In the genomic region with DNA sequence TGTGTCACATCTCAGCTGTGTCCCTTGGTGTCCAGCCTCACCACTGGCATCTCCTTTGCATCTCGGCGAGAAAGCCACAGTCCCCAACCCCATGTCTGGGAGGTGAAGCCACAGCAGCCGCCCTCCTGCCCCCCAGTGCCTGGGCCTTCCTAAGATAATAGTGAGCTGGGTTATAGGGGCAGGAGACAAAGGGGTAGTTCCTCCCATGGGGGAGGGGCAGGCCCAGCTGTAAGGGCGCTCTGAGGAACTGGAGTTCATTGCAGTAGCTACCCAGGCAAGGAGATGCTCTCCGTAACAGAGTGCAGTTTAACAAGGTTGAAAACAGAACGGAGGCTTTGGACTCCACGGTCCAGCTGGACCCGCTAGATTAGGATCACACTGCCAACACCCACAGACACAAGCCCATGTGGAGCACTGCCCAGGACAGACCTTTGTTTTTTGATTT, we compare ENCODE assay signal across 11 mouse cellular contexts.
A peak's percentile ranks its signal among the peaks of the same experiment; 100 is the strongest.
DNase-seq lines count a peak whose midpoint lies in the region; ATAC-seq and TF ChIP-seq lines count a peak whose summit lies in the region.
"Had no signal": no experiment of that assay in that cellular context is flagged by ENCODE, and none has a peak within 500 bp of the region (broad histone marks: within the 10 kb centered on the region; RNA-seq: fewer than 3 reads in every experiment).

No protein-coding gene starts in this region.

- intact Hi-C loops in heart, adult 2 months (cut with DNase I) = no loop called here

- H3K4me2 ChIP-seq in forebrain, postnatal 0 days (ENCODE audit: low read depth) = no peak overlapping the region
- peak overlapping the region; percentile 21 for H3K4me2 ChIP-seq in midbrain, embryonic 11.5 days
- H3K4me2 ChIP-seq: liver, embryonic 15.5 days had no signal

- no peak overlapping the region for H3K4me3 ChIP-seq in forebrain, postnatal 0 days (ENCODE audit: low read depth, low read length)
- H3K4me3 ChIP-seq in midbrain, embryonic 11.5 days (ENCODE audit: low read depth, low read length) = no peak overlapping the region
- no peak overlapping the region for H3K4me3 ChIP-seq in heart, adult 2 months
- no peak overlapping the region for H3K4me3 ChIP-seq in thymus, adult 2 months (ENCODE audit: control insufficient read depth, insufficient read depth, low read length)
- H3K4me3 ChIP-seq: liver, embryonic 15.5 days had no signal

- no peaks in the 10 kb centered on the region for H3K9me3 ChIP-seq in forebrain, postnatal 0 days (ENCODE audit: low read length)
- no peaks in the 10 kb centered on the region for H3K9me3 ChIP-seq in midbrain, embryonic 11.5 days (ENCODE audit: control insufficient read depth, low read length)
- H3K9me3 ChIP-seq: liver, embryonic 15.5 days had no signal

- H3K36me3 ChIP-seq in forebrain, postnatal 0 days (ENCODE audit: insufficient read depth) = no peaks in the 10 kb centered on the region
- no peaks in the 10 kb centered on the region for H3K36me3 ChIP-seq in midbrain, embryonic 11.5 days (ENCODE audit: control insufficient read depth, insufficient read depth, low read length)
- H3K36me3 ChIP-seq in heart, adult 2 months (ENCODE audit: control insufficient read depth, insufficient read depth, low read length) = no peaks in the 10 kb centered on the region
- H3K36me3 ChIP-seq in thymus, adult 2 months (ENCODE audit: control insufficient read depth, insufficient read depth, low read length) = no peaks in the 10 kb centered on the region
- H3K36me3 ChIP-seq: liver, embryonic 15.5 days had no signal

- no peak overlapping the region for H3K9ac ChIP-seq in forebrain, postnatal 0 days
- peak overlapping the region; percentile 17; the same call in 1 of the 2 replicates for H3K9ac ChIP-seq in midbrain, embryonic 11.5 days (ENCODE audit: low read length)
- H3K9ac ChIP-seq in heart, adult 2 months (ENCODE audit: low read depth, low read length) = no peak overlapping the region
- H3K9ac ChIP-seq: liver, embryonic 15.5 days had no signal

- no peaks in the 10 kb centered on the region for H3K27me3 ChIP-seq in forebrain, postnatal 0 days (ENCODE audit: insufficient read depth, low read length)
- H3K27me3 ChIP-seq in midbrain, embryonic 11.5 days (ENCODE audit: control insufficient read depth, insufficient read depth, low read length) = no peaks in the 10 kb centered on the region
- no peaks in the 10 kb centered on the region; the same call in 1 of the 2 replicates for H3K27me3 ChIP-seq in heart, adult 2 months (ENCODE audit: control insufficient read depth, insufficient read depth, low read length)
- H3K27me3 ChIP-seq in thymus, adult 2 months (ENCODE audit: control insufficient read depth, insufficient read depth, low read length) = no peaks in the 10 kb centered on the region

- ATAC-seq in forebrain, postnatal 0 days = no peak
- peak; percentile 66 for ATAC-seq in midbrain, embryonic 11.5 days (ENCODE audit: low FRiP score)
- no peak for ATAC-seq in megakaryocyte progenitor cell, adult 5-6 weeks (replicated peaks; ENCODE audit: poor library complexity)

- no peak overlapping the region for H3K27ac ChIP-seq in forebrain, postnatal 0 days (ENCODE audit: low read depth, low read length)
- H3K27ac ChIP-seq in midbrain, embryonic 11.5 days (ENCODE audit: low read depth, low read length) = peak overlapping the region; percentile 48; the same call in 1 of the 2 replicates
- no peak overlapping the region for H3K27ac ChIP-seq in heart, adult 2 months
- H3K27ac ChIP-seq in thymus, adult 2 months (ENCODE audit: control insufficient read depth, insufficient read depth, low read length) = no peak overlapping the region
- H3K27ac ChIP-seq: liver, embryonic 15.5 days had no signal

- no peak for TF ChIP-seq EP300 in heart, adult 2 months (IDR thresholded peaks at IDR 0.05; ENCODE audit: insufficient read depth, low read depth, low read length)

- TF ChIP-seq CTCF in brain, embryonic 14.5 days (IDR thresholded peaks at IDR 0.05; ENCODE audit: borderline replicate concordance, extremely low read depth, insufficient read depth, insufficient read length) = no peak
- TF ChIP-seq CTCF in forebrain, postnatal 0 days (IDR thresholded peaks at IDR 0.05; ENCODE audit: low read depth) = no peak
- TF ChIP-seq CTCF in heart, adult 2 months (IDR thresholded peaks at IDR 0.05) = no peak
- no peak for TF ChIP-seq CTCF in thymus, adult 2 months (IDR thresholded peaks at IDR 0.05; ENCODE audit: borderline replicate concordance, control insufficient read depth, extremely low read depth, insufficient read depth, low read length, poor library complexity)

- peaks cover 8% of the 10 kb centered on the region; the same call in 1 of the 2 replicates for H3K4me1 ChIP-seq in forebrain, postnatal 0 days (ENCODE audit: insufficient read depth)
- peaks cover 8% of the 10 kb centered on the region for H3K4me1 ChIP-seq in midbrain, embryonic 11.5 days (ENCODE audit: control insufficient read depth, insufficient read depth, low read length)
- no peaks in the 10 kb centered on the region for H3K4me1 ChIP-seq in heart, adult 2 months (ENCODE audit: control insufficient read depth, insufficient read depth, low read length)
- H3K4me1 ChIP-seq in thymus, adult 2 months (replicated peaks; ENCODE audit: control insufficient read depth, insufficient read depth, low read length) = no peaks in the 10 kb centered on the region

- no peak for TF ChIP-seq POLR2A in brain, embryonic 14.5 days (IDR thresholded peaks at IDR 0.05; ENCODE audit: borderline replicate concordance, extremely low read depth, insufficient read depth, insufficient read length, poor library complexity, severe bottlenecking)
- TF ChIP-seq POLR2A in heart, adult 2 months (IDR thresholded peaks at IDR 0.05; ENCODE audit: insufficient read depth, low read depth, low read length) = no peak
- no peak for TF ChIP-seq POLR2A in thymus, adult 2 months (IDR thresholded peaks at IDR 0.05; ENCODE audit: control insufficient read depth, extremely low read depth, insufficient read depth, low read length, poor library complexity)

- no peaks in the 10 kb centered on the region for H3K79me2 ChIP-seq in heart, adult 2 months (replicated peaks; ENCODE audit: control insufficient read depth, insufficient read depth, low read length)

- 9% methylated on average over 8 of the region's 8 CpGs for WGBS in forebrain, postnatal 0 days
- WGBS in midbrain, embryonic 11.5 days = 10% methylated on average over 8 of the region's 8 CpGs
- WGBS in heart, adult 2 months = 39% methylated on average over 8 of the region's 8 CpGs
- 28% methylated on average over 8 of the region's 8 CpGs for WGBS in thymus, adult 2 months

- peak; percentile 55 for DNase-seq in kidney, adult 9 months
- DNase-seq in kidney, adult 11 months = no peak
- peak; percentile 26 for DNase-seq in brain, embryonic 14.5 days (ENCODE audit: low read depth)
- DNase-seq in forebrain, postnatal 0 days = peak; percentile 29
- peak; percentile 91 for DNase-seq in midbrain, embryonic 11.5 days (ENCODE audit: low spot score, missing footprints)
- DNase-seq in heart, adult 2 months = no peak
- DNase-seq in thymus, adult 2 months = no peak
- DNase-seq: adrenal gland, postnatal 25 days; cerebellum, adult 9-10 months had no signal

Comparison
In these comparisons a context has a peak if more than half of its experiments do, and no peak if none do; other contexts are left out.
1. DNase-seq: peak in kidney, adult 9 months (single experiment), brain, embryonic 14.5 days (single experiment), forebrain, postnatal 0 days (single experiment) and midbrain, embryonic 11.5 days (single experiment); none in kidney, adult 11 months (single experiment), heart, adult 2 months (0 of 2) and thymus, adult 2 months (single experiment).